Mouse (Mus musculus): Measurements from ENCODE around the gene Mindy1. TPM values are rescaled to one million over a fixed set of nuclear protein-coding genes. Genes with fewer than 3 reads are reported as not detected.
A peak's percentile ranks its signal among the peaks of the same experiment; 100 is the strongest.

Gene Mindy1
- polyA plus RNA-seq, 1 experiment from 2014 or later, result 126 TPM

- WGBS (ENCODE audit: missing documents), result 37% methylated on average over 7 of the region's 7 CpGs
- peak overlapping the region; percentile 96 for H3K27ac ChIP-seq
These were observed 13.2 kb downstream of the Mindy1 start for GRCm38 (mm10) chr3:95294316-95294715.

GRCm38 (mm10) chr3:95294718-95295117 lies 13.6 kb downstream of the Mindy1 start:
- WGBS (ENCODE audit: missing documents), result 80% methylated on average over 5 of the region's 5 CpGs

More at GRCm38 (mm10) chr3:95294316-95294715, 13.2 kb downstream of the Mindy1 start:
- no peak overlapping the region for H3K4me3 ChIP-seq (ENCODE audit: inconsistent target)
- H3K36me3 ChIP-seq (ENCODE audit: inconsistent target), result peaks cover 46% of the 10 kb centered on the region; the same call in 1 of the 2 replicates
- peaks cover 11% of the 10 kb centered on the region; the same call in 1 of the 2 replicates for H3K79me2 ChIP-seq (ENCODE audit: inconsistent target)

GRCm38 (mm10) chr3:95295321-95296102 lies 14.4 kb downstream of the Mindy1 start:
- 84% methylated on average over 10 of the region's 11 CpGs for WGBS (ENCODE audit: missing documents)
- no peak overlapping the region for H3K4me3 ChIP-seq (ENCODE audit: inconsistent target)
- no peaks in the 10 kb centered on the region; the same call in 1 of the 2 replicates for H3K79me2 ChIP-seq (ENCODE audit: inconsistent target)
- H3K36me3 ChIP-seq (ENCODE audit: inconsistent target), result peaks cover 45% of the 10 kb centered on the region
- no peak overlapping the region for H3K27ac ChIP-seq

More at GRCm38 (mm10) chr3:95294718-95295117, 13.6 kb downstream of the Mindy1 start:
- peaks cover 7% of the 10 kb centered on the region; the same call in 1 of the 2 replicates for H3K79me2 ChIP-seq (ENCODE audit: inconsistent target)
- H3K27ac ChIP-seq, result peak overlapping the region; percentile 96
- H3K36me3 ChIP-seq (ENCODE audit: inconsistent target), result peaks cover 45% of the 10 kb centered on the region
- no peak overlapping the region for H3K4me3 ChIP-seq (ENCODE audit: inconsistent target)

GRCm38 (mm10) chr3:95296103-95296469 lies 14.9 kb downstream of the Mindy1 start:
- no peak overlapping the region for H3K27ac ChIP-seq

GRCm38 (mm10) chr3:95298018-95298417 lies 16.9 kb downstream of the Mindy1 start:
- Histone ChIP-seq H3K36me3 (ENCODE audit: inconsistent target) (peaks cover 47% of the 10 kb centered on the region), H3K79me2 (ENCODE audit: inconsistent target) (no peaks in the 10 kb centered on the region), H3K4me3 (ENCODE audit: inconsistent target) (no peak overlapping the region), H3K27ac (no peak overlapping the region)
- WGBS (ENCODE audit: missing documents), result 78% methylated on average over 7 of the region's 7 CpGs

More at GRCm38 (mm10) chr3:95296103-95296469, 14.9 kb downstream of the Mindy1 start:
- Histone ChIP-seq H3K36me3 (ENCODE audit: inconsistent target) (peaks cover 41% of the 10 kb centered on the region), H3K4me3 (ENCODE audit: inconsistent target) (no peak overlapping the region), H3K79me2 (ENCODE audit: inconsistent target) (no peaks in the 10 kb centered on the region; the same call in 1 of the 2 replicates)
- WGBS (ENCODE audit: missing documents), result 31% methylated on average over 4 of the region's 5 CpGs

GRCm38 (mm10) chr3:95301204-95301796 lies 20.2 kb downstream of the Mindy1 start:
- H3K4me3 ChIP-seq (ENCODE audit: inconsistent target), result no peak overlapping the region
- peaks cover 49% of the 10 kb centered on the region for H3K36me3 ChIP-seq (ENCODE audit: inconsistent target)
- 97% methylated on average over 3 of the region's 3 CpGs for WGBS (ENCODE audit: missing documents)
- no peaks in the 10 kb centered on the region for H3K79me2 ChIP-seq (ENCODE audit: inconsistent target)
- H3K27ac ChIP-seq, result no peak overlapping the region

GRCm38 (mm10) chr3:95306244-95306643 lies 25.1 kb downstream of the Mindy1 start:
- Histone ChIP-seq H3K36me3 (ENCODE audit: inconsistent target) (peaks cover 27% of the 10 kb centered on the region), H3K4me3 (ENCODE audit: inconsistent target) (no peak overlapping the region), H3K27ac (no peak overlapping the region), H3K79me2 (ENCODE audit: inconsistent target) (no peaks in the 10 kb centered on the region)
- 96% methylated on average over 4 of the region's 4 CpGs for WGBS (ENCODE audit: missing documents)

- peaks cover 27% of the 10 kb centered on the region for H3K36me3 ChIP-seq (ENCODE audit: inconsistent target)
- no peak within 1 kb of the TSS for H3K27ac ChIP-seq
- WGBS (ENCODE audit: missing documents), result 95% methylated on average over 7 of the region's 7 CpGs
- no peaks in the 10 kb centered on the region for H3K79me2 ChIP-seq (ENCODE audit: inconsistent target)
- no peak within 1 kb of the TSS for H3K4me3 ChIP-seq (ENCODE audit: inconsistent target)
These were observed 26.0 kb downstream of the Mindy1 start, which contains the start of gene Anxa9 for GRCm38 (mm10) chr3:95307100-95307499. Gene Anxa9, minus strand, starts transcription at chr3:95307176.

- Histone ChIP-seq H3K27ac (no peak overlapping the region), H3K4me3 (ENCODE audit: inconsistent target) (no peak overlapping the region), H3K36me3 (ENCODE audit: inconsistent target) (peaks cover 14% of the 10 kb centered on the region), H3K79me2 (ENCODE audit: inconsistent target) (peaks cover 17% of the 10 kb centered on the region; the same call in 1 of the 2 replicates)
- WGBS (ENCODE audit: missing documents), result 60% methylated on average over 3 of the region's 3 CpGs
These were observed 29.4 kb downstream of the Mindy1 start for GRCm38 (mm10) chr3:95310496-95310895.

- 44% methylated on average over 9 of the region's 9 CpGs for WGBS (ENCODE audit: missing documents)
- peaks cover 7% of the 10 kb centered on the region; the same call in 1 of the 2 replicates for H3K36me3 ChIP-seq (ENCODE audit: inconsistent target)
- peak overlapping the region; percentile 94 for H3K27ac ChIP-seq
- peaks cover 24% of the 10 kb centered on the region for H3K79me2 ChIP-seq (ENCODE audit: inconsistent target)
- H3K4me3 ChIP-seq (ENCODE audit: inconsistent target), result no peak overlapping the region
These were observed 30.1 kb downstream of the Mindy1 start for GRCm38 (mm10) chr3:95310968-95311882.

GRCm38 (mm10) chr3:95312623-95313022 lies 31.5 kb downstream of the Mindy1 start:
- Histone ChIP-seq H3K4me3 (ENCODE audit: inconsistent target) (peak overlapping the region; percentile 56; the same call in 1 of the 2 replicates), H3K27ac (peak overlapping the region; percentile 94), H3K36me3 (ENCODE audit: inconsistent target) (no peaks in the 10 kb centered on the region), H3K79me2 (ENCODE audit: inconsistent target) (peaks cover 38% of the 10 kb centered on the region)
- 3% methylated on average over 5 of the region's 6 CpGs for WGBS (ENCODE audit: missing documents)

GRCm38 (mm10) chr3:95313476-95313875 lies 32.3 kb downstream of the Mindy1 start:
- Histone ChIP-seq H3K27ac (peak overlapping the region; percentile 94), H3K36me3 (ENCODE audit: inconsistent target) (no peaks in the 10 kb centered on the region), H3K4me3 (ENCODE audit: inconsistent target) (peak overlapping the region; percentile 56), H3K79me2 (ENCODE audit: inconsistent target) (peaks cover 47% of the 10 kb centered on the region)
- WGBS (ENCODE audit: missing documents), result 19% methylated on average over 7 of the region's 7 CpGs

- peak overlapping the region; percentile 56 for H3K4me3 ChIP-seq (ENCODE audit: inconsistent target)
- peaks cover 53% of the 10 kb centered on the region for H3K79me2 ChIP-seq (ENCODE audit: inconsistent target)
- H3K27ac ChIP-seq, result peak overlapping the region; percentile 94
- 0 out of 2 replicates have a peak, but pooled peaks cover 4% of the 10 kb centered on the region for H3K36me3 ChIP-seq (ENCODE audit: inconsistent target)
- WGBS (ENCODE audit: missing documents), result 64% methylated on average over 6 of the region's 6 CpGs
These were observed 32.9 kb downstream of the Mindy1 start for GRCm38 (mm10) chr3:95314075-95314474.

GRCm38 (mm10) chr3:95314486-95315093 lies 33.4 kb downstream of the Mindy1 start, which contains the start of gene Cers2:
Gene Cers2, plus strand, starts transcription at chr3:95314791.
- H3K79me2 ChIP-seq (ENCODE audit: inconsistent target), result peaks cover 58% of the 10 kb centered on the region
- peaks cover 4% of the 10 kb centered on the region; the same call in 1 of the 2 replicates for H3K36me3 ChIP-seq (ENCODE audit: inconsistent target)
- peak within 1 kb of the TSS; percentile 79 for H3K4me3 ChIP-seq (ENCODE audit: inconsistent target)
- H3K27ac ChIP-seq, result peak within 1 kb of the TSS; percentile 94
- WGBS (ENCODE audit: missing documents), result 6% methylated on average over 27 of the region's 27 CpGs

Measured in macrophage (primary cell).